Mouse (Mus musculus): ENCODE results near the gene Myom3. TPM values are rescaled to one million over a fixed set of nuclear protein-coding genes. Genes with fewer than 3 reads are reported as not detected.

Gene Myom3
- polyA plus RNA-seq, 1 experiment from 2014 or later = 6.3 TPM

- whole genome bisulfite sequencing = 84% methylated on average over 7 of the region's 7 CpGs
- no peak for ATAC-seq (ENCODE audit: insufficient number of reproducible peaks, low FRiP score, low TSS enrichment, low read depth)
- Histone ChIP-seq H3K4me2 (replicated peaks) (no peak overlapping the region), H3K36me3 (no peaks in the 10 kb centered on the region), H3K4me1 (peaks cover 11% of the 10 kb centered on the region), H3K4me3 (replicated peaks) (no peak overlapping the region), H3K9me3 (replicated peaks) (no peaks in the 10 kb centered on the region), H3K27me3 (no peaks in the 10 kb centered on the region), H3K27ac (replicated peaks) (no peak overlapping the region), H3K9ac (no peak overlapping the region)
These were observed 2.1 kb downstream of the Myom3 start for GRCm38 (mm10) chr4:135761569-135761968.

DNA sequence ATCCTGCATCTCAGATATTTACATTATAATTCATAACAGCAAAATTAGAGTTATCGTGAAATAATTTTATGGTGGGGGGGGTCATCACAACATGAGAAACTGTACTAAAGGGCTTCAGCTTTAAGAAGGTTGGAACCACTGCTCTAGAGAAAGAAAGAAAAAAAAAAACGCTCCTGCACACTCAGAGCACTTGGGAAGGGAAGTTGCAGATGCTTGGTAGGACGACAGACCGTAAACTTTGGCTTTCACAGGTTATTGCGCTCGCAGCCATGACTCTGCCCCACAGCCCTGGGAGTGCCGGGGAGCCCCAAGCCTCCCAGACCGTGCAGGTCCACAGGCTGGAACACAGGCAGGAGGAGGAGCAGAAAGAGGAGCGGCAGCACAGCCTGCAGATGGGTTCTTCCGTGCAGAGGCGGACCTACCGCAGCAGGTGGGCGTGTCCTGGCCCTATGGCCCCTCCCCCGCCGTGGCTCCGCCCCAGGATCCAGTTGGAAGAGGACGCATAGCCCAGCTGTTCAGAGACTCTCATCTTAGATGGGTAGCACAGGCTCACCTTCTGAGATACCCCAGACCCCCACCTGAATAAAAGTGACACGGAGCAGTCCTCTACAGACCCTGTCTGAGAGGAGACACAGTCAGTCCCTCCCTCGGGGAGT is 2.9 kb downstream of the Myom3 start:
- H3K27ac ChIP-seq (replicated peaks) = no peak overlapping the region
- peaks cover 11% of the 10 kb centered on the region for H3K4me1 ChIP-seq
- no peak overlapping the region for H3K9ac ChIP-seq
- no peaks in the 10 kb centered on the region for H3K9me3 ChIP-seq (replicated peaks)
- peak; percentile 61; the same call in 1 of the 2 replicates for ATAC-seq (ENCODE audit: insufficient number of reproducible peaks, low FRiP score, low TSS enrichment, low read depth)
- no peaks in the 10 kb centered on the region for H3K36me3 ChIP-seq
- peak overlapping the region; percentile 31 for H3K4me3 ChIP-seq (replicated peaks)
- H3K4me2 ChIP-seq (replicated peaks) = peak overlapping the region; percentile 48
- H3K27me3 ChIP-seq = no peaks in the 10 kb centered on the region
- 8% methylated on average over 19 of the region's 19 CpGs for WGBS

DNA sequence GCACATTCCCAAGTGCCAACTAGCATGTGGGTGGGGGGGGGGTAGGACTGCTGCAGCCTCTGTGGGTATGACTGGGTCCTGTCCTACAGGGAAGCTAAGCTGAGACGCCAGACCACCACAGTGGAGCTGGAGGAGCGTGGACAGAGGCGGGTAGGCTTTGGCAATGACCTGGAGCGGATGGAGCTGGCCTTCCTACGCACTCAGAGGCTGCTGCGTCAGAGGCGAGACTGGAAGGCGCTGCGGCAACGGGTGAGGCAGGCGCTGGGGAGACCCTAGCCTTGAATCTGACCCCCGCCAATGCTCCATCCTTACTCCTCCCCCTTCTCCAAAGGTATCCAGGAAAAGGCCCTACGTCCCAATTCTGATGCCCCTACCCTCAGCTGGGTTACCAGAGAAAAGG is 5.2 kb downstream of the Myom3 start:
- WGBS = 84% methylated on average over 13 of the region's 13 CpGs
- H3K4me1 ChIP-seq = peaks cover 11% of the 10 kb centered on the region
- no peak for ATAC-seq (ENCODE audit: insufficient number of reproducible peaks, low FRiP score, low TSS enrichment, low read depth)

DNA sequence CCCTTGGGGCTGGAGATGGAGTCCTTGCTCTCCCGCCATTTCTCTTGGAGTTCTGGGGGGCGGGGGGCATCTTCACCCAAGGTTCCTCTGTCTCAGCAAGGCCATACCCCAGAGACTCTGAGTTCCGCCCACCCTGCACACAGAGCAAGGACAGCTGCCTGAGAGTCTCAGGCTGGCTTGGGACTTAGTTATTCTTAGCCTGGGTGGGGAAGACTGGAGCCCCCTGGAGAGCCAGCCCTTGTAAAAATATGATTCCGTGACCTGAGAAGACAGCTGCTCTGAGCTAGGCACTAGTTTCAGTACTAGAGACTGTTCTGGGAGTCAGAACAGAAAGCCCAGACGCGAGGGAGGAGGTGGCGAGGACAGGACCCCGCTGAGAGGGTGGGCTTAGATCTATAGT is 6.2 kb downstream of the Myom3 start:
- Histone ChIP-seq H3K27ac (replicated peaks) (no peak overlapping the region), H3K9ac (no peak overlapping the region), H3K27me3 (no peaks in the 10 kb centered on the region), H3K4me3 (replicated peaks) (no peak overlapping the region), H3K4me2 (replicated peaks) (no peak overlapping the region), H3K4me1 (peaks cover 8% of the 10 kb centered on the region), H3K9me3 (replicated peaks) (no peaks in the 10 kb centered on the region), H3K36me3 (no peaks in the 10 kb centered on the region)
- 75% methylated on average over 8 of the region's 8 CpGs for WGBS
- no peak for ATAC-seq (ENCODE audit: insufficient number of reproducible peaks, low FRiP score, low TSS enrichment, low read depth)

More for the DNA sequence above, 5.2 kb downstream of the Myom3 start:
- Histone ChIP-seq H3K9me3 (replicated peaks) (no peaks in the 10 kb centered on the region), H3K27ac (replicated peaks) (no peak overlapping the region), H3K4me3 (replicated peaks) (no peak overlapping the region), H3K36me3 (no peaks in the 10 kb centered on the region), H3K4me2 (replicated peaks) (no peak overlapping the region), H3K27me3 (no peaks in the 10 kb centered on the region), H3K9ac (no peak overlapping the region)

DNA sequence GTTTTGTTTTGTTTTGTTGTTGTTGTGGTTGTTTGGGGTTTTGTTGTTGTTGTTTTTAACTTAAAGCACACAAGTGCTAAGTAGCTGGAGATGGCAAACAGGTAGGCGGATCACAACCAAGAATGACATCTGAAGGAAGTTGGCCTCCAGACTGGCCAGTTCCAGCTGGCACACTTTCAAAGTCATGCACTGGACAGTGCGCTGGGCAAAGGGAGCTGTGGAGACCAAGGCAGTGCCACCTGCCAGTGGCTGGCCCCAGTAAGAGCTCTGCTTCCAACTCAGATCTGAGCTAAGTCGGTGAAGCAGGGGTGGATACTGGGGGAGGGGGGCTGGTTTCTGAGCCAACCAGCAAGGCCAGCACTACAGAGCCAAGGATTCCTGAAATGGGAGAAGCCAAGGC is 7.5 kb downstream of the Myom3 start:
- ATAC-seq (ENCODE audit: insufficient number of reproducible peaks, low FRiP score, low TSS enrichment, low read depth) = no peak
- WGBS = 80% methylated on average over 3 of the region's 3 CpGs
- peaks cover 5% of the 10 kb centered on the region for H3K4me1 ChIP-seq
- no peak overlapping the region for H3K4me3 ChIP-seq (replicated peaks)
- H3K27me3 ChIP-seq = no peaks in the 10 kb centered on the region
- no peak overlapping the region for H3K27ac ChIP-seq (replicated peaks)
- no peaks in the 10 kb centered on the region for H3K36me3 ChIP-seq
- H3K9me3 ChIP-seq (replicated peaks) = no peaks in the 10 kb centered on the region
- no peak overlapping the region for H3K4me2 ChIP-seq (replicated peaks)
- H3K9ac ChIP-seq = no peak overlapping the region

DNA sequence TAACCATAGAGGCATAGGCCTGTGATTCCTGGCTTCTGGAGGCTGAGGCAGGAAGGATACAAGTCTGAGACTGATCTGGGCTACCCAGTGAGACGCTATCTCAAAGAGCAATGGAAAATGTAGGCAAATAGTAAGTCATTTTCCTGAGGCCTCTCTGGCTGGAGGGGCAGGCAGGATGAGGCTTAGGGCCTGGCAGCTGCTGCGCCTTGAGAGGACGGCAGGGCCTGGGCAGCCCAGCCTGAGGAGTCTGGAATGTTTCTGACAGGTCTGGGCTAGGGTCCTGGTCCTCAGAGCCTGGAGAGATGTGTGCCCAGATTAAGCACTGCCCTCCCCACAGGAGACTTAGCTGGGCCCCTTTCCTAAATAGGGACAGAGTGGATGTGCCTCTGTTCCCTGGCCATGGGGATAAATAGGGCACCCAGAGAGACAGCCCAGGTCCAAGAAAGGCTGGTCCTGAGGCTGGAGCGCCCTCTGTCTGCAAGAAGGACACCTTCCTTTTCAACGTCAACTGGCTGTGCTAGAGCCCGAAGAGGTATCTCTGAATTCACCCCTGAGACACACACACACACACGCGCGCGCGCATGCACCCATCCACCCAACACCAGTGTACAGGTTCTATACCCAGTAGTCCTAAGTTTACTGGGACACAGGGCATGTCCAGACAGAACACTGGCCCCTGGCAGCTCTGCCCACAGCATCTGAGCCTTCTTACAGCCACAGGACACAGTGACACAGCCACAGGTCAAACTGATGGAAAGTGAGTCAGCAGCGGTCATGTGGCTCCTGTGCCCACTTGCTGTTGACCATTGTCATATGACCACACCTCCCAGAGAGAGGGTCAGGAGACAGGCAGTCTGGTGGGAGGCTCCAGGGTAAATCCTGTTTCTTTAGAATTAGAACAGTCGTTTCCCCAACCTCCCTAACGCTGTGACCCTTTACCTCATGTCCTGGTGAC is 9.3 kb downstream of the Myom3 start:
- Histone ChIP-seq H3K4me3 (replicated peaks) (no peak overlapping the region), H3K27me3 (no peaks in the 10 kb centered on the region), H3K4me2 (replicated peaks) (no peak overlapping the region), H3K4me1 (no peaks in the 10 kb centered on the region), H3K36me3 (no peaks in the 10 kb centered on the region), H3K27ac (replicated peaks) (no peak overlapping the region), H3K9me3 (replicated peaks) (no peaks in the 10 kb centered on the region), H3K9ac (no peak overlapping the region)
- WGBS = 64% methylated on average over 14 of the region's 14 CpGs
- ATAC-seq (ENCODE audit: insufficient number of reproducible peaks, low FRiP score, low TSS enrichment, low read depth) = no peak

DNA sequence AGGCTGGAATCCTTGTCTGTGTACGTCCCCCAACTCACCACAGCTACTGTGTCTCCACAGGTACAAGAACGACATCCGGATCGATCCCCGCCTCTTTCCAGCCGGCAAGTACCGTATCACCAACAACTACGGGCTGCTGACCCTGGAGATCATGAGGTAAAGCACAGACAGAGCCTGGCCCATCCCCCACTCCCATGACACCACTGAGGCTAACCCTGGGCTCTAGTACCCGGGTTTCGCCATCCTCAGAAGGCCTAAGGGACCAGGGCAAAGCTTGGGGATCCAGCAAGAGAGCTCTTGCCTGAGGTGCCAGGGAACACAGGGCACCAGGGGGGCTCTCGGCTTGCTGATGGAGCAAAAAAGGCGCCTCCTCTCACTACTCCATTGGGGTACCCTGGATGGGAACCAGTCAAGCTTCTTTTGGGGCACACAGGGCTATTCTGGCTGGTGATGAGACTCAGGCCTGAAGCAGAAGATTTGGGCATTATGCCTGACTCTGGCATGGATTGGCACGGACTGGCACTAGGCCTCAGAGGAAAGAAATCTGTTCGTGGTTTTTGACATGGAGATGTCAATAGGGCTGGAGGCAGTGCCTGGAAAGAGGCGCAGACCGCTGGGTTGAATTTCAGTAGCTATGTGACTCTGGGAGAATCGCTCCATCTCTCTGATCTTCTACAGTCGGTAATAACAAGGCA is 11.2 kb downstream of the Myom3 start:
- no peaks in the 10 kb centered on the region for H3K9me3 ChIP-seq (replicated peaks)
- no peak for ATAC-seq (ENCODE audit: insufficient number of reproducible peaks, low FRiP score, low TSS enrichment, low read depth)
- no peaks in the 10 kb centered on the region for H3K27me3 ChIP-seq
- no peak overlapping the region for H3K4me3 ChIP-seq (replicated peaks)
- H3K4me2 ChIP-seq (replicated peaks) = no peak overlapping the region
- no peak overlapping the region for H3K27ac ChIP-seq (replicated peaks)
- 74% methylated on average over 18 of the region's 18 CpGs for WGBS
- H3K9ac ChIP-seq = no peak overlapping the region
- H3K4me1 ChIP-seq = no peaks in the 10 kb centered on the region
- no peaks in the 10 kb centered on the region for H3K36me3 ChIP-seq

- no peaks in the 10 kb centered on the region for H3K4me1 ChIP-seq
- whole genome bisulfite sequencing = 83% methylated on average over 6 of the region's 6 CpGs
- no peak for ATAC-seq (ENCODE audit: insufficient number of reproducible peaks, low FRiP score, low TSS enrichment, low read depth)
- H3K36me3 ChIP-seq = no peaks in the 10 kb centered on the region
- no peak overlapping the region for H3K27ac ChIP-seq (replicated peaks)
- H3K4me2 ChIP-seq (replicated peaks) = no peak overlapping the region
- H3K9ac ChIP-seq = no peak overlapping the region
- no peak overlapping the region for H3K4me3 ChIP-seq (replicated peaks)
- H3K27me3 ChIP-seq = no peaks in the 10 kb centered on the region
- no peaks in the 10 kb centered on the region for H3K9me3 ChIP-seq (replicated peaks)
These were observed 12.1 kb downstream of the Myom3 start for GRCm38 (mm10) chr4:135771592-135771991.

GRCm38 (mm10) chr4:135772671-135773070 is 13.2 kb downstream of the Myom3 start:
- no peak for ATAC-seq (ENCODE audit: insufficient number of reproducible peaks, low FRiP score, low TSS enrichment, low read depth)
- Histone ChIP-seq H3K9me3 (replicated peaks) (no peaks in the 10 kb centered on the region), H3K4me2 (replicated peaks) (no peak overlapping the region), H3K27me3 (no peaks in the 10 kb centered on the region), H3K4me1 (no peaks in the 10 kb centered on the region), H3K4me3 (replicated peaks) (no peak overlapping the region), H3K9ac (no peak overlapping the region), H3K27ac (replicated peaks) (no peak overlapping the region), H3K36me3 (no peaks in the 10 kb centered on the region)
- WGBS = 66% methylated on average over 4 of the region's 4 CpGs

- Histone ChIP-seq H3K36me3 (no peaks in the 10 kb centered on the region), H3K27ac (replicated peaks) (no peak overlapping the region), H3K4me3 (replicated peaks) (no peak overlapping the region), H3K9me3 (replicated peaks) (no peaks in the 10 kb centered on the region), H3K9ac (no peak overlapping the region), H3K27me3 (no peaks in the 10 kb centered on the region), H3K4me2 (replicated peaks) (no peak overlapping the region), H3K4me1 (peaks cover 4% of the 10 kb centered on the region; the same call in 1 of the 2 replicates)
- no peak for ATAC-seq (ENCODE audit: insufficient number of reproducible peaks, low FRiP score, low TSS enrichment, low read depth)
- 55% methylated on average over 8 of the region's 8 CpGs for WGBS
These were observed 15.0 kb downstream of the Myom3 start for GRCm38 (mm10) chr4:135774496-135774895.

DNA sequence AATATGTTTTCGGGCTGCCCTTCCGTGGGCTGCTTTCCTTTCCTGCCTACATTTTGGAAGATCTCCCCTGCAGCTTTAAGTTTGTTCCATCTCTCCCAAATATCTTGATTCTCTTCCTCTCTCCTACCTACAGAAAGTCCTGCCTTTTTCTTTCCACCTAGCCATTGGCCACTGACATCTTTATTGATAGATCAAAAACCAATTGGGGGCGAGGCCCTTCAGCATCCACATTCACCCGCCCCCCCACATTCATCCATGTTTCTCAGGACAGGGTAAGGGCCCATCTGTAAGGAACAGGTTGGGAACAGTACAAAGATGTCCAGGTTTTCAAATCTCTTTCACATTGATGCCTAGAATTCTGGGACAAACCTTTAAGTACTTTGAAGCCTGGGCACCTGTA is 17.3 kb downstream of the Myom3 start:
- Histone ChIP-seq H3K36me3 (no peaks in the 10 kb centered on the region), H3K9me3 (replicated peaks) (no peaks in the 10 kb centered on the region), H3K4me3 (replicated peaks) (no peak overlapping the region), H3K9ac (no peak overlapping the region), H3K27ac (replicated peaks) (no peak overlapping the region), H3K4me1 (peaks cover 18% of the 10 kb centered on the region), H3K27me3 (no peaks in the 10 kb centered on the region), H3K4me2 (replicated peaks) (no peak overlapping the region)
- ATAC-seq (ENCODE audit: insufficient number of reproducible peaks, low FRiP score, low TSS enrichment, low read depth) = no peak
- 81% methylated on average over 4 of the region's 4 CpGs for WGBS

Measured in embryonic facial prominence, embryonic 15.5 days (tissue).